Mouse (Mus musculus) olfactory bulb, adult 2 months (tissue): ENCODE results near the gene Krt20. TPM values are rescaled to one million over a fixed set of nuclear protein-coding genes. Genes with fewer than 3 reads are reported as not detected.
A peak's percentile ranks its signal among the peaks of the same experiment; 100 is the strongest.

ENCODE experiments used
- H3K27ac ChIP-seq: fragments of 200-500 bp; 2 replicates; pipeline ENCODE4 v1.5.1; 2012; ENCODE audit warnings: low read depth, low read length; ENCODE audit not compliant: insufficient read depth
- H3K4me1 ChIP-seq: fragments of 200-500 bp; 2 replicates; pipeline ENCODE4 v1.6.1; 2012; ENCODE audit warnings: low read length; ENCODE audit not compliant: control insufficient read depth, insufficient read depth
- H3K4me3 ChIP-seq: fragments of 200-500 bp; 2 replicates; pipeline ENCODE4 v1.5.1; 2012; ENCODE audit warnings: mild to moderate bottlenecking, low read depth, low read length, moderate library complexity; ENCODE audit not compliant: insufficient read depth
- CTCF ChIP-seq: fragments of 200-500 bp; IDR thresholded peaks from 2 replicates; pipeline ENCODE4 v1.5.1; 2012; ENCODE audit warnings: low read depth, mild to moderate bottlenecking, low read length, moderate library complexity; ENCODE audit not compliant: insufficient read depth
- POLR2A ChIP-seq: fragments of 200-500 bp; IDR thresholded peaks from 2 replicates; pipeline ENCODE4 v1.6.1; 2012; ENCODE audit warnings: mild to moderate bottlenecking, low read depth, low read length, moderate library complexity; ENCODE audit not compliant: insufficient read depth
- WGBS: fragments of 180-500 bp; shearing (Covaris S2); methylation state at CpG from one replicate; pipeline ENCODE4 v1.1.7; 2018; 5-methylcytosine and 5-hydroxymethylcytosine counted together
- polyA plus RNA-seq: library from polyadenylated mRNA; stranded (reverse); fragments of >200 nt; gene quantifications from 2 replicates; pipeline ENCODE4 v1.2.4, GENCODE M21; 2012; ENCODE audit warnings: low replicate concordance; ENCODE audit not compliant: missing spikeins, insufficient read depth, insufficient read length

Krt20 gene
- polyA plus RNA-seq, 1 experiment, result not detected

- WGBS, result 42% methylated on average over 2 of the region's 2 CpGs
- TF ChIP-seq POLR2A (no peak), CTCF (no peak)
- Histone ChIP-seq H3K27ac (no peak overlapping the region), H3K4me1 (peaks cover 4% of the 10 kb centered on the region; the same call in 1 of the 2 replicates), H3K4me3 (no peak overlapping the region)
These were observed 41.3 kb downstream of the Krt20 start for GRCm38 (mm10) chr11:99396661-99397060.

- peaks cover 4% of the 10 kb centered on the region; the same call in 1 of the 2 replicates for H3K4me1 ChIP-seq
- TF ChIP-seq CTCF (no peak), POLR2A (no peak)
- H3K4me3 ChIP-seq, result no peak overlapping the region
- H3K27ac ChIP-seq, result no peak overlapping the region
- WGBS, result 20% methylated on average over 3 of the region's 3 CpGs
These were observed 41.9 kb downstream of the Krt20 start for GRCm38 (mm10) chr11:99396034-99396433.

GRCm38 (mm10) chr11:99392492-99392891, 45.5 kb downstream of the Krt20 start:
- Histone ChIP-seq H3K4me1 (peaks cover 6% of the 10 kb centered on the region; the same call in 1 of the 2 replicates), H3K27ac (no peak overlapping the region), H3K4me3 (no peak overlapping the region)
- 47% methylated on average over 10 of the region's 10 CpGs for WGBS
- TF ChIP-seq POLR2A (no peak), CTCF (no peak)

- Histone ChIP-seq H3K4me1 (peaks cover 6% of the 10 kb centered on the region; the same call in 1 of the 2 replicates), H3K27ac (no peak overlapping the region), H3K4me3 (no peak overlapping the region)
- no peak for TF ChIP-seq POLR2A
- no peak for TF ChIP-seq CTCF
- WGBS, result 81% methylated on average over 6 of the region's 6 CpGs
These were observed 46.6 kb downstream of the Krt20 start for GRCm38 (mm10) chr11:99391375-99391774.

- no peak overlapping the region for H3K4me3 ChIP-seq
- H3K27ac ChIP-seq, result no peak overlapping the region
- peaks cover 6% of the 10 kb centered on the region; the same call in 1 of the 2 replicates for H3K4me1 ChIP-seq
- TF ChIP-seq POLR2A (no peak), CTCF (no peak)
- 65% methylated on average over 7 of the region's 7 CpGs for WGBS
These were observed 47.1 kb downstream of the Krt20 start for GRCm38 (mm10) chr11:99390866-99391265.

GRCm38 (mm10) chr11:99389264-99389663, 48.7 kb downstream of the Krt20 start, which contains the start of gene Krt10:
TSS of gene Krt10 (minus strand) at chr11:99389364.
- WGBS, result 85% methylated on average over 4 of the region's 4 CpGs
- no peak within 1 kb of the TSS for H3K4me3 ChIP-seq
- no peak for TF ChIP-seq POLR2A
- TF ChIP-seq CTCF, result no peak
- peaks cover 6% of the 10 kb centered on the region; the same call in 1 of the 2 replicates for H3K4me1 ChIP-seq
- H3K27ac ChIP-seq, result no peak within 1 kb of the TSS

GRCm38 (mm10) chr11:99388661-99389060, 49.3 kb downstream of the Krt20 start:
- H3K27ac ChIP-seq, result no peak overlapping the region
- H3K4me3 ChIP-seq, result no peak overlapping the region
- no peak for TF ChIP-seq POLR2A
- TF ChIP-seq CTCF, result no peak
- peaks cover 6% of the 10 kb centered on the region; the same call in 1 of the 2 replicates for H3K4me1 ChIP-seq
- WGBS, result 93% methylated on average over 18 of the region's 18 CpGs

GRCm38 (mm10) chr11:99385813-99386721, 51.9 kb downstream of the Krt20 start:
- Histone ChIP-seq H3K4me1 (peaks cover 6% of the 10 kb centered on the region; the same call in 1 of the 2 replicates), H3K27ac (peak overlapping the region; percentile 86), H3K4me3 (peak overlapping the region; percentile 75)
- under 1% methylated on average over 71 of the region's 71 CpGs for WGBS
- peak; percentile 77 for TF ChIP-seq POLR2A
- TF ChIP-seq CTCF, result no peak

GRCm38 (mm10) chr11:99379568-99379967, 58.4 kb downstream of the Krt20 start:
- Histone ChIP-seq H3K4me1 (no peaks in the 10 kb centered on the region), H3K4me3 (no peak overlapping the region), H3K27ac (no peak overlapping the region)
- TF ChIP-seq POLR2A, result no peak
- peak; percentile 48; the same call in 1 of the 2 replicates for TF ChIP-seq CTCF
- WGBS, result 10% methylated on average over 5 of the region's 5 CpGs

Other genes starting within 250 kb of the Krt20 start
- gene Smarce1, start 207.1 kb downstream of the Krt20 start, polyA plus RNA-seq, result 488 TPM in 1 of 2 replicates, not detected in the other
- gene Krt222, start 194.1 kb downstream of the Krt20 start, polyA plus RNA-seq, result not detected in 2 replicates
- not detected in 2 replicates for gene Krt24, start 152.9 kb downstream of the Krt20 start, polyA plus RNA-seq
- gene Krt25, start 115.2 kb downstream of the Krt20 start, polyA plus RNA-seq, result not detected in 2 replicates
- gene Krt26, start 100.2 kb downstream of the Krt20 start, polyA plus RNA-seq, result not detected in 2 replicates
- not detected in 2 replicates for gene Krt27, start 87.0 kb downstream of the Krt20 start, polyA plus RNA-seq
- gene Krt28, start 63.2 kb downstream of the Krt20 start, polyA plus RNA-seq, result not detected in 2 replicates
- gene Krt10, start 48.8 kb downstream of the Krt20 start, polyA plus RNA-seq, result not detected in 2 replicates
- not detected in 2 replicates for gene Krt12, start 15.9 kb downstream of the Krt20 start, polyA plus RNA-seq
- not detected in 2 replicates for gene Krt23, start 55.0 kb upstream of the Krt20 start, polyA plus RNA-seq
- gene Krt39, start 83.2 kb upstream of the Krt20 start, polyA plus RNA-seq, result not detected in 2 replicates
- gene Krt40, start 105.0 kb upstream of the Krt20 start, polyA plus RNA-seq, result not detected in 2 replicates
- not detected in 2 replicates for gene Krtap3-3, start 112.7 kb upstream of the Krt20 start, polyA plus RNA-seq
- not detected in 2 replicates for gene Krtap3-2, start 118.7 kb upstream of the Krt20 start, polyA plus RNA-seq
- not detected in 2 replicates for gene Gm11939, start 121.3 kb upstream of the Krt20 start, polyA plus RNA-seq
- not detected in 2 replicates for gene Krtap3-1, start 128.5 kb upstream of the Krt20 start, polyA plus RNA-seq
- not detected in 2 replicates for gene Krtap1-5, start 142.9 kb upstream of the Krt20 start, polyA plus RNA-seq
- gene Krtap1-4, start 145.5 kb upstream of the Krt20 start, polyA plus RNA-seq, result not detected in 2 replicates
- not detected in 2 replicates for gene Krtap1-3, start 153.2 kb upstream of the Krt20 start, polyA plus RNA-seq
- gene Krtap9-3, start 160.0 kb upstream of the Krt20 start, polyA plus RNA-seq, result not detected in 2 replicates
- gene Gm11938, start 165.2 kb upstream of the Krt20 start, polyA plus RNA-seq, result not detected in 2 replicates
- gene Gm11937, start 172.0 kb upstream of the Krt20 start, polyA plus RNA-seq, result not detected in 2 replicates
- gene Krtap2-4, start 176.7 kb upstream of the Krt20 start, polyA plus RNA-seq, result not detected in 2 replicates
- gene Gm11562, start 182.3 kb upstream of the Krt20 start, polyA plus RNA-seq, result not detected in 2 replicates
- gene Krtap4-1, start 190.1 kb upstream of the Krt20 start, polyA plus RNA-seq, result not detected in 2 replicates
- not detected in 2 replicates for gene Krtap4-2, start 196.9 kb upstream of the Krt20 start, polyA plus RNA-seq
- gene Krtap4-7, start 205.9 kb upstream of the Krt20 start, polyA plus RNA-seq, result not detected in 2 replicates
- gene Gm11555, start 212.1 kb upstream of the Krt20 start, polyA plus RNA-seq, result not detected in 2 replicates
- not detected in 2 replicates for gene Gm11563, start 220.8 kb upstream of the Krt20 start, polyA plus RNA-seq
- gene Krtap4-6, start 227.8 kb upstream of the Krt20 start, polyA plus RNA-seq, result not detected in 2 replicates